Mouse (Mus musculus): ENCODE data around the gene Llph.
A peak's percentile ranks its signal among the peaks of the same experiment; 100 is the strongest.
"Not testable (repeated sequence)": the region's sequence is repeated elsewhere in the genome, so short reads cannot be mapped to it uniquely, and the experiment has no call there.

Llph gene

GRCm38 (mm10) chr10:120226871-120227661 is at the start of gene Llph:
Gene Llph (plus strand): TSS chr10:120227070.
- DNase-seq (ENCODE audit: low spot score in 2 of 2): peak; percentile 80 to 86

- no peak for DNase-seq (ENCODE audit: low spot score in 2 of 2)
These were observed 44.0 kb upstream of the Llph start for GRCm38 (mm10) chr10:120182887-120183286.

- no peak for DNase-seq (ENCODE audit: low spot score in 2 of 2)
These were observed 43.5 kb upstream of the Llph start for GRCm38 (mm10) chr10:120183342-120183741.

- DNase-seq (ENCODE audit: low spot score in 2 of 2): no peak
These were observed 38.4 kb upstream of the Llph start for GRCm38 (mm10) chr10:120188513-120188912.

GRCm38 (mm10) chr10:120189276-120189675 is 37.6 kb upstream of the Llph start:
- DNase-seq (ENCODE audit: low spot score in 2 of 2): no peak

- no peak for DNase-seq (ENCODE audit: low spot score in 2 of 2)
These were observed 37.1 kb upstream of the Llph start for GRCm38 (mm10) chr10:120189782-120190181.

- no peak for DNase-seq (ENCODE audit: low spot score in 2 of 2)
These were observed 35.7 kb upstream of the Llph start for GRCm38 (mm10) chr10:120191165-120191564.

GRCm38 (mm10) chr10:120192278-120192677 is 34.6 kb upstream of the Llph start:
- no peak for DNase-seq (ENCODE audit: low spot score in 2 of 2)

GRCm38 (mm10) chr10:120193255-120193654 is 33.6 kb upstream of the Llph start:
- DNase-seq (ENCODE audit: low spot score in 2 of 2): no peak

- DNase-seq (ENCODE audit: low spot score in 2 of 2): no peak
These were observed 29.6 kb upstream of the Llph start for GRCm38 (mm10) chr10:120197061-120197835.

GRCm38 (mm10) chr10:120201131-120201921 is 25.5 kb upstream of the Llph start, which contains the start of gene Tmbim4:
Gene Tmbim4 (plus strand): TSS chr10:120201590.
- DNase-seq (ENCODE audit: low spot score in 2 of 2): peak; percentile 73 to 86

GRCm38 (mm10) chr10:120201961-120202402 is 24.9 kb upstream of the Llph start, which contains the start of gene Irak3:
Gene Irak3 (minus strand): TSS chr10:120202130.
- peak; percentile 75 to 82 for DNase-seq (ENCODE audit: low spot score in 2 of 2)

GRCm38 (mm10) chr10:120202467-120203250 is 24.2 kb upstream of the Llph start:
- no peak for DNase-seq (ENCODE audit: low spot score in 2 of 2)

GRCm38 (mm10) chr10:120204591-120205210 is 22.2 kb upstream of the Llph start:
- DNase-seq (ENCODE audit: low spot score in 2 of 2): no peak

- no peak for DNase-seq (ENCODE audit: low spot score in 2 of 2)
These were observed 18.9 kb upstream of the Llph start for GRCm38 (mm10) chr10:120208015-120208414.

GRCm38 (mm10) chr10:120208575-120209538 is 18.0 kb upstream of the Llph start:
- DNase-seq (ENCODE audit: low spot score in 2 of 2): peak; percentile 82 to 89

- no peak for DNase-seq (ENCODE audit: low spot score in 2 of 2)
These were observed 17.3 kb upstream of the Llph start for GRCm38 (mm10) chr10:120209539-120209925.

- DNase-seq (ENCODE audit: low spot score in 2 of 2): no peak
These were observed 16.8 kb upstream of the Llph start for GRCm38 (mm10) chr10:120210096-120210495.

GRCm38 (mm10) chr10:120217099-120217498 is 9.8 kb upstream of the Llph start:
- DNase-seq (ENCODE audit: low spot score in 2 of 2): not testable (repeated sequence)

Measured in urinary bladder, postnatal 36 days (tissue).